Mouse (Mus musculus) ovary, postnatal 10 days (tissue): ENCODE measurements around the gene Wfdc15a.

ENCODE experiments used
- DNase-seq: peaks from one replicate; pipeline ENCODE4 v3.0.0; 2022; ENCODE audit warnings: low spot score

Gene Wfdc15a

DNA sequence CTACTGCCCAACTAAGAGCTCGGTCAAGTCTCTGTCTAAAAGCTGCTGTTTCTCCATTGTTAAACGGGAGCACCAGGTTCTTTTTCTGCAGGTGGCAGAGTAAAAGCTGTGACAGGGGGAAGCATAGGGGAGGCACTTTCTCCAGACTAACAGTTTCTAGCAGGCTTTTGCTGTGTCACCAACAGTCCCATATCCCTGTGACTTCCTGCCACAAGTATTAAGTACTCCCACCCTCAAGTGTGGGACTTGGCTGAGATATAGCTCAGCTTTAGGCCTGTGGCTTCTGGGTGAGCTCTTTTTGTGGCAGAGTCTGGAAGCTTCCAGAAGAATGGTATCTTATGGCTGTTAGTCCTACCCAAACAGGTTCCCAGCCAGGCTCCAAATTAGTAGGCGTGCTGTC lies 24.1 kb downstream of the Wfdc15a start:
- DNase-seq: no peak

GRCm38 (mm10) chr2:164174649-164175395 lies 25.1 kb downstream of the Wfdc15a start:
- no peak for DNase-seq

DNA sequence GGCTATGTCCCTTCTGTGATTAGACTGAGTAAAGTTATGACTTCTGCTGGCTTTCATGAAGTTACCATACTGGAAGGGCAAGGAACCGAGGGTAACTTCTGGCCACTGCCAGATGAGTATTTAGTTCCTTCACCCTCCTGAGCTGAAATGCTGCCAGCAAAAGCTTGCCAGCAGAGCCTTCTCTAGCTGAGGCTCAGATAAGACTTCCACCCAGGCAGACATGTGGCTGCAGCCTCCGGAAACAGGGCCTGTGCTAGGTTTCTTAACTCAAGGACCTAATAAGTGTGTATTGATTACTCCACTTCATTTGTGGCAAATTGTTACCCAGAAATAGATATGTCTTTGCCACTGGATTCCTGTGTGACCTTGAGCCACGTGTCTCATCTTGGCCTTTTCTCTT lies 26.5 kb downstream of the Wfdc15a start:
- no peak for DNase-seq

GRCm38 (mm10) chr2:164170902-164171301 lies 29.0 kb downstream of the Wfdc15a start, which contains the start of gene Kcns1:
TSS of gene Kcns1 (minus strand) at chr2:164171113.
- no peak for DNase-seq

DNA sequence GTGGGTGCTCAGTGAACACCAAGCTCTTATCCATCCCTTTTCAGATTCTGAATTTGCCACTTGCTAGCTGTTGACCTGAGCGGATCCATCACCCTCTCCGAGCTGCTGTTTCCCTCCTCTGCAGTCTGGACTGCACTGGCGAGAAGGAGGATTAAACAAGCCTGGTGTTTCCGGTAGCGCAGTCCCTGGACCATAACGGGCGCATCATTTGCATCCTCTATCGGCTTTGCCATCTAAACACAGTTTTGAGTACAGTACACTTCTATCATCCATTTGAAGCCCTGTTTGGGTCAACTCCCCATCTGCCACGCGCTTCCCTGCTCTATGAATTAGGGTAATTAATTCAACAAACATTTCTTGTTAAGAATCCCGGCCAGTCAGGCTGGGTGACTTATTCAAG lies 29.6 kb downstream of the Wfdc15a start:
- no peak for DNase-seq

- DNase-seq: no peak
These were observed 31.4 kb downstream of the Wfdc15a start for GRCm38 (mm10) chr2:164168571-164168946.

- DNase-seq: no peak
These were observed 32.0 kb downstream of the Wfdc15a start for GRCm38 (mm10) chr2:164167752-164168570.

- DNase-seq: no peak
These were observed 35.0 kb downstream of the Wfdc15a start for GRCm38 (mm10) chr2:164164941-164165340.

- DNase-seq: no peak
These were observed 38.3 kb downstream of the Wfdc15a start for GRCm38 (mm10) chr2:164161515-164162055.

- DNase-seq: no peak
These were observed 41.1 kb downstream of the Wfdc15a start for GRCm38 (mm10) chr2:164158838-164159237.

DNA sequence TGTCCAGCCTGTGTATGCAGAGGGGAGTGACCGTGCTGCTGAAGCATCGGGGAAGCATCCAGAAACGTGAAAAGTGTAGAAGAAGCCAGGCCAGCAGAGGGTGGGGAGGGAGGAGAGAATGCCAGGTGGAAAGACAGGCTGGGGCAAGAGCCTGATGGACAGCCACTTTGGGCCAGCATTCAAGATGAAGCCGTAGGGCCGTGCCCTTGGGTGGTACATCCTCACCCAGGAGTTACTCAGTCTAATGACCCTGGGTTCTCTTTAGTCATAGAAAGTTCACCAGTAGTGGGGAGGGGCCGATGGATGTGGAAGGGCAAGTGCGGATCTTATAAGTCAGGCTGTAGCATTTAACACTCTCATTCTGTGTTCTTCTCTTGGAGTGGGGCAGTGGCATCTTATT lies 43.8 kb downstream of the Wfdc15a start:
- DNase-seq: no peak

GRCm38 (mm10) chr2:164154007-164154406 lies 45.9 kb downstream of the Wfdc15a start:
- DNase-seq: no peak

DNA sequence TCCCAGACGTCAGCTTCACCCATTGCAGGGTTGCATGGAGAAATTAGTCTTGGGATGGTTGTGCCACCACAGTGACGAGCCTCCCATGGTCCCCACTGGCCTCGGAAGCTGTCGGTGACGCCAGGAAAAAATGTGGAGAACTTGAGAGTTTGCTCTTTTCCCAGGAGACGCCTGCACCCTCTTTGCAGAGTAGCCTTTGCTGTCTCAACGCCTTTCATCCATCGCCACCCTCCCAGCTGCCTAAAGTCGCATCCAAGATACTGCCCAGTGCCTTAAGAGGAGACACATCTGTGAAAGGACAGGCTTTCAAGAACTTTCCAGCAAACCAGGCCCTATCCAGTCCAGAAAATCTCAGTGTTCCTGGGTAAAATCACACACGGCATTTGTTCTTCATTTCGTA lies 47.6 kb downstream of the Wfdc15a start:
- DNase-seq: no peak

DNA sequence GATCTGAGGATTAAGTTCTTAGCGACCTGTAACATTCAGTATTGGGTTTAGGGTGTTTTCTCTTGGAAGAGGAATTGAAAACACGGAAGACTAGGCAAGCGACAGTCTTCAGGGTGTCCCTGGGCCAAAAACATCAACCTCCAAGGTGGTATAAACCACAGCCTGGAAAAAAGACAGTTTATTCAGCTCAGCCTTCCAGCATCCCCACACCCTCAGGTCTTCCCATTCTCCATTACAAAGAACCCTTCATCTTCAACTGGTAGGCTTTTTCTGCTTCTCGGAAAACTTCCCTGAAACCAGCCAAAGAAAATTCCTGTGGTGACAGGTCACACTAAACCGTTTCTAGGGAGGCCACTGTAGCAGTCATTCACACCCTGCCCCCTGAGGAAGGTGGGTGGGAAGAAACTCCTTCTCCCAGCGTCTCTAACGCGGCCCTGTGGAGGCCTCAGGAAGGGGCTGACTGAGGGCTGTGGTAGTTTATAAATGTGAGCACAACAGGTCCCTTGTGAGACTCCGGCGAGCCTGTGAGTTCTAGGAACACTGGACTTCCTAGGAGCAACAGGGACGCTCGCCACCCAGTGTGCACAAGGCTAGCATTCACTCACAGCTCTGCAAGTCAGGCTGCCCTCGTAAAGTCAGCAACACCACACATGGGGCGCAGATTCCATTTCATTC lies 49.7 kb downstream of the Wfdc15a start:
- no peak for DNase-seq
